Mouse (Mus musculus) small intestine, adult 2 months (tissue): ENCODE measurements at regions not wholly inside any gene's neighbourhood (a gene's known extent, or its start where the extent isn't known, plus 50 kb on each side); places are given as distances from the start of the nearest gene placed in this dataset.

Experiments
- CTCF ChIP-seq: fragments of 200-500 bp; IDR thresholded peaks from 2 replicates; pipeline ENCODE4 v1.5.1; 2012; ENCODE audit warnings: low read depth, mild to moderate bottlenecking, control low read depth, inconsistent platforms, low read length, moderate library complexity, mixed read lengths; ENCODE audit not compliant: insufficient replicate concordance, insufficient read length; ENCODE audit errors: extremely low read depth
- POLR2A ChIP-seq: fragments of 200-500 bp; IDR thresholded peaks from 2 replicates; pipeline ENCODE4 v1.6.1; 2012; ENCODE audit warnings: low read depth, mild to moderate bottlenecking, control low read depth, inconsistent platforms, low read length, moderate library complexity

DNA sequence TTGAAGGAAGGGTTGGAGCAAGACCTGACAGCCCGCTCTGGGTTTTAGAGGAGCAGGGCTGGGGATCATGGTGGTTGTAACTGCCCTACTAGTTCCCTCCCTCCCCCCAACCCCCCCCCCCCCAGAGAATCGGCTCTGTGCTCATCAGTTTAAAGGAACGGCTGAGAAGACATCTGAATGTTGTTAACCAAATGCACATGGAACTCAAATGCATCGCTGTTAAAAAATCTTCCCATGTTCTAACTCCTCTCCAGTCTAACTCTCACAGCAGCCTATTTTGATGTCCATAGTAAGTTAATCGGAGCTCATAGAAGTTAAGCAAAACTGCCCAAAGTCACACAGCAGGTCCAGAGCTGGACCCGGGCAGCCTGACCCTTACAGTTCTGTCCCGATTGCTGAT lies 143.1 kb downstream of the Vegfa start:
- TF ChIP-seq CTCF (no peak), POLR2A (no peak)
